Mouse (Mus musculus): ENCODE results near the gene Arhgap15. TPM values are rescaled to one million over a fixed set of nuclear protein-coding genes. Genes with fewer than 3 reads are reported as not detected.
A peak's percentile ranks its signal among the peaks of the same experiment; 100 is the strongest.

The Arhgap15 gene
- polyA plus RNA-seq, 1 experiment from 2014 or later, result 0.59 TPM

GRCm38 (mm10) chr2:44309556-44309955 is 560.9 kb downstream of the Arhgap15 start:
- no peak for ATAC-seq

GRCm38 (mm10) chr2:44310095-44310748 is 561.6 kb downstream of the Arhgap15 start:
- Histone ChIP-seq H3K4me2 (replicated peaks) (no peak overlapping the region), H3K9ac (replicated peaks) (no peak overlapping the region), H3K4me3 (replicated peaks) (no peak overlapping the region), H3K27me3 (no peaks in the 10 kb centered on the region), H3K36me3 (no peaks in the 10 kb centered on the region), H3K9me3 (no peaks in the 10 kb centered on the region), H3K27ac (no peak overlapping the region), H3K4me1 (replicated peaks) (peaks cover 14% of the 10 kb centered on the region)
- 84% methylated on average over 11 of the region's 11 CpGs for WGBS
- peak; percentile 65; the same call in 1 of the 2 replicates for ATAC-seq

More at GRCm38 (mm10) chr2:44309556-44309955, 560.9 kb downstream of the Arhgap15 start:
- Histone ChIP-seq H3K9ac (replicated peaks) (no peak overlapping the region), H3K27me3 (no peaks in the 10 kb centered on the region), H3K27ac (no peak overlapping the region), H3K4me2 (replicated peaks) (no peak overlapping the region), H3K9me3 (no peaks in the 10 kb centered on the region), H3K4me3 (replicated peaks) (no peak overlapping the region), H3K4me1 (replicated peaks) (peaks cover 21% of the 10 kb centered on the region), H3K36me3 (no peaks in the 10 kb centered on the region)
- 95% methylated on average over 1 of the region's 1 CpGs for WGBS

GRCm38 (mm10) chr2:44311216-44311615 is 562.6 kb downstream of the Arhgap15 start:
- H3K9me3 ChIP-seq, result no peaks in the 10 kb centered on the region
- 6% methylated on average over 10 of the region's 10 CpGs for WGBS
- peak; percentile 68; the same call in 1 of the 2 replicates for ATAC-seq
- peaks cover 10% of the 10 kb centered on the region for H3K4me1 ChIP-seq (replicated peaks)
- no peaks in the 10 kb centered on the region for H3K27me3 ChIP-seq
- peak overlapping the region; percentile 35 for H3K4me2 ChIP-seq (replicated peaks)
- H3K27ac ChIP-seq, result no peak overlapping the region
- no peak overlapping the region; the same call in 1 of the 2 replicates for H3K4me3 ChIP-seq (replicated peaks)
- H3K36me3 ChIP-seq, result no peaks in the 10 kb centered on the region
- H3K9ac ChIP-seq (replicated peaks), result no peak overlapping the region

- H3K27ac ChIP-seq, result no peak overlapping the region
- no peak for ATAC-seq
- no peak overlapping the region for H3K4me3 ChIP-seq (replicated peaks)
- no peak overlapping the region for H3K9ac ChIP-seq (replicated peaks)
- 78% methylated on average over 3 of the region's 3 CpGs for WGBS
- H3K36me3 ChIP-seq, result no peaks in the 10 kb centered on the region
- H3K27me3 ChIP-seq, result no peaks in the 10 kb centered on the region
- no peak overlapping the region for H3K4me2 ChIP-seq (replicated peaks)
- no peaks in the 10 kb centered on the region for H3K9me3 ChIP-seq
- H3K4me1 ChIP-seq (replicated peaks), result peaks cover 10% of the 10 kb centered on the region
Observed at GRCm38 (mm10) chr2:44313573-44313972, 564.9 kb downstream of the Arhgap15 start.

- no peak for ATAC-seq
- Histone ChIP-seq H3K9ac (replicated peaks) (no peak overlapping the region), H3K36me3 (no peaks in the 10 kb centered on the region), H3K4me3 (replicated peaks) (no peak overlapping the region), H3K27me3 (no peaks in the 10 kb centered on the region), H3K4me2 (replicated peaks) (no peak overlapping the region), H3K4me1 (replicated peaks) (no peaks in the 10 kb centered on the region), H3K27ac (no peak overlapping the region), H3K9me3 (no peaks in the 10 kb centered on the region)
- WGBS, result 64% methylated on average over 6 of the region's 6 CpGs
Observed at GRCm38 (mm10) chr2:44318436-44318835, 569.8 kb downstream of the Arhgap15 start.

- no peak for ATAC-seq
- 97% methylated on average over 4 of the region's 4 CpGs for WGBS
- Histone ChIP-seq H3K4me3 (replicated peaks) (no peak overlapping the region), H3K27ac (no peak overlapping the region), H3K9me3 (no peaks in the 10 kb centered on the region), H3K4me1 (replicated peaks) (no peaks in the 10 kb centered on the region), H3K36me3 (no peaks in the 10 kb centered on the region), H3K27me3 (no peaks in the 10 kb centered on the region), H3K4me2 (replicated peaks) (no peak overlapping the region), H3K9ac (replicated peaks) (no peak overlapping the region)
Observed at GRCm38 (mm10) chr2:44319479-44319878, 570.9 kb downstream of the Arhgap15 start.

GRCm38 (mm10) chr2:44323813-44324212 is 575.2 kb downstream of the Arhgap15 start:
- no peak for ATAC-seq
- Histone ChIP-seq H3K27ac (no peak overlapping the region), H3K9ac (replicated peaks) (no peak overlapping the region), H3K4me1 (replicated peaks) (no peaks in the 10 kb centered on the region), H3K4me3 (replicated peaks) (no peak overlapping the region), H3K36me3 (no peaks in the 10 kb centered on the region), H3K27me3 (no peaks in the 10 kb centered on the region), H3K9me3 (no peaks in the 10 kb centered on the region), H3K4me2 (replicated peaks) (no peak overlapping the region)
- WGBS, result 97% methylated on average over 4 of the region's 4 CpGs

GRCm38 (mm10) chr2:44333295-44333694 is 584.7 kb downstream of the Arhgap15 start:
- H3K27me3 ChIP-seq, result no peaks in the 10 kb centered on the region
- H3K4me1 ChIP-seq (replicated peaks), result no peaks in the 10 kb centered on the region
- H3K36me3 ChIP-seq, result no peaks in the 10 kb centered on the region
- 84% methylated on average over 4 of the region's 4 CpGs for WGBS
- no peak overlapping the region for H3K27ac ChIP-seq
- H3K9me3 ChIP-seq, result no peaks in the 10 kb centered on the region
- no peak for ATAC-seq
- H3K4me3 ChIP-seq (replicated peaks), result no peak overlapping the region
- H3K4me2 ChIP-seq (replicated peaks), result no peak overlapping the region
- no peak overlapping the region for H3K9ac ChIP-seq (replicated peaks)

GRCm38 (mm10) chr2:44334006-44334405 is 585.4 kb downstream of the Arhgap15 start:
- no peak for ATAC-seq
- no peaks in the 10 kb centered on the region for H3K9me3 ChIP-seq
- no peak overlapping the region for H3K9ac ChIP-seq (replicated peaks)
- H3K36me3 ChIP-seq, result no peaks in the 10 kb centered on the region
- no peaks in the 10 kb centered on the region for H3K27me3 ChIP-seq
- H3K27ac ChIP-seq, result no peak overlapping the region
- 82% methylated on average over 3 of the region's 3 CpGs for WGBS
- no peak overlapping the region for H3K4me3 ChIP-seq (replicated peaks)
- H3K4me2 ChIP-seq (replicated peaks), result no peak overlapping the region
- H3K4me1 ChIP-seq (replicated peaks), result no peaks in the 10 kb centered on the region

- no peak for ATAC-seq
- no peaks in the 10 kb centered on the region for H3K36me3 ChIP-seq
- no peak overlapping the region for H3K4me3 ChIP-seq (replicated peaks)
- H3K9ac ChIP-seq (replicated peaks), result no peak overlapping the region
- no peak overlapping the region for H3K27ac ChIP-seq
- H3K9me3 ChIP-seq, result no peaks in the 10 kb centered on the region
- no peaks in the 10 kb centered on the region for H3K27me3 ChIP-seq
- no peaks in the 10 kb centered on the region for H3K4me1 ChIP-seq (replicated peaks)
- H3K4me2 ChIP-seq (replicated peaks), result no peak overlapping the region
- WGBS, result 31% methylated on average over 2 of the region's 2 CpGs
Observed at GRCm38 (mm10) chr2:44334517-44334916, 585.9 kb downstream of the Arhgap15 start.

GRCm38 (mm10) chr2:44336720-44337354 is 588.2 kb downstream of the Arhgap15 start:
- Histone ChIP-seq H3K4me3 (replicated peaks) (no peak overlapping the region), H3K27ac (no peak overlapping the region), H3K4me1 (replicated peaks) (no peaks in the 10 kb centered on the region), H3K9me3 (no peaks in the 10 kb centered on the region), H3K36me3 (no peaks in the 10 kb centered on the region), H3K9ac (replicated peaks) (no peak overlapping the region), H3K27me3 (no peaks in the 10 kb centered on the region), H3K4me2 (replicated peaks) (no peak overlapping the region)
- 80% methylated on average over 5 of the region's 5 CpGs for WGBS
- no peak for ATAC-seq

- no peak overlapping the region for H3K4me2 ChIP-seq (replicated peaks)
- no peaks in the 10 kb centered on the region for H3K4me1 ChIP-seq (replicated peaks)
- H3K9me3 ChIP-seq, result no peaks in the 10 kb centered on the region
- no peak overlapping the region for H3K9ac ChIP-seq (replicated peaks)
- no peak for ATAC-seq
- H3K36me3 ChIP-seq, result no peaks in the 10 kb centered on the region
- 99% methylated on average over 6 of the region's 6 CpGs for WGBS
- H3K27ac ChIP-seq, result no peak overlapping the region
- H3K27me3 ChIP-seq, result no peaks in the 10 kb centered on the region
- H3K4me3 ChIP-seq (replicated peaks), result no peak overlapping the region
Observed at GRCm38 (mm10) chr2:44338467-44338866, 589.8 kb downstream of the Arhgap15 start.
